Mouse (Mus musculus) CD4-positive, CD25-positive, alpha-beta regulatory T cell, adult 9 weeks (primary cell): ENCODE results near the gene Rnf212b. TPM values are rescaled to one million over a fixed set of nuclear protein-coding genes. Genes with fewer than 3 reads are reported as not detected.

Experiments used
- polyA plus RNA-seq: library from polyadenylated mRNA; unstranded; fragments of 100-300 nt; shearing (Covaris generic); gene quantifications from one replicate; pipeline ENCODE4 v1.2.1, GENCODE M21; 2017

Gene Rnf212b
- not detected for polyA plus RNA-seq

DNA sequence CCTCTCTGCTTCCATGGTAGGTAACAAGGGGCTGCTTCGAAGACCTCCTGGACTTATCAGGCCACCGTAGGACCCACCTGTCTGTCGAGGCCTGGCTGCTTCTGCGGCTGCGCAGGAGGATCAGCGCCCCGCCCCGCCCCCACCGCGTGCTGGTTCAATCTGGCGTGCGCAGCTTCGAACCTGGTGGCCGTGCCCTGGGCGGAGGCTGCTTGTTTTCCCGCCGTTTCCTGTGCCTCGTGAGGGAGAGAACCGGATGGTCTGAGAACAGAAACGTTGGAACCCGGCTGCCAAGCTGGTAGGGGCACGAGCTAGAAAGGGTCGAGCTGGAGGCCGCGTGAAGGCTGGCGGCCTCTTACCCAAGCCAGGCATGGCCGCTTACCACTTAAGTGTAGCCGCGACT is at the start of gene Rnf212b:
Rnf212b (plus strand) TSS at position 151 of the 400 bp plus-strand sequence.

DNA sequence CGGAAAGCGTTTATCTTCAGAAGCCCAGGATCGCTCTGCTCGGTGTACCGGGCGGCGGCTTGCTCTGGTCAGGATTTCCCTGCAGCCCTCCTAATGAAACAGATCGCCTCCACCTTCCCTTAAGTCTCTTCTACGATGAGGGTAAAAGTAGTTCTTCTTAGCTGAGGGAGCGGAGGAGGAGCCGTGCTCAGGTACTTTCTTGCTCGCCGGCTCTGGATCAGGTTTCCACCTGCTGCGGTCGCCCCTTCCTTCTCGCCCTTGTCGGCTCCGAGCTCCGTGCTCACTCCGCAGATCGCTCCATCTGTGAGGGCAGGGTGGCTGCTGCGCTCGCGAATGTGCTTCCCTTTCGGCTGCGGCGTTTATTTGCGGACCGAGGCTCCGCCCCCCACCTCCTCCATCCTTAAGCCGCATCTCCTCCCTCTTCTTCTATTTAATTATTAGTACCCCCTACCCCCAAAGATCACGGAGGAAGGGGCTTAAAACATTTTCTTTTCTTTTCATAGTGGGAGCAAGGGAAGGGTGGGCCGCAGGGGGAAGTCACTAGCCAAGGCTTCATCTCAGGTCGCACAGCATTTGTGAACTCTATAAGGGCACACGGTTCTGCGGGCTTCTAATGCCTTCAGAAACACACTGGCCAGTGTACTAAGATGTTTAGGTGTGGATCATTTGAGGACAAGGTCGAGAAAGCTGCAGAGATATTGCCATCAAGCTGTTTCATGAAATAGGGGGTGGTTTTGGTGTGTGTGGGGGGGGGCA is 32.2 kb upstream of the Rnf212b start, which contains the start of gene Slc7a8:
Slc7a8 (minus strand) TSS at position 337 of the 756 bp plus-strand sequence.

DNA sequence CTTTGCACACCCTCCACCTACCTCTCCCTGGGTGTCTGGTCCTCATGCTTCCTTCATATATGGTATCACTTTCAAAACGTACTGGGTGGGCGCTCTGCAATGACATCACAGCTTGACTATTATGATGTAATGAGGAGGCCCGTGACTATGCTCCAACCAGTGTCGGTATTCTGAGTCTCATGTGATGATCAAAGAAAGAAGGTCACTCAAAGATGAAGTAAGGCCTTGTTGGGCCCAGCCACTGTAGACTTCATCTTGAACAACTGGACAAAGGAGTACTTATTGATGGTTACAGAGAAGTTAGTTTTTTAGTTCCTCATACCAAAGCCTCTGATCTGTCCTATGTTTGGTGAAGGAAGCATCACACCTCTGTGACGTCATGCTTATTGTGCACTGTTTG is 56.9 kb downstream of the Rnf212b start, which contains the start of gene Homez:
Homez (minus strand) TSS at position 101 of the 400 bp plus-strand sequence.

DNA sequence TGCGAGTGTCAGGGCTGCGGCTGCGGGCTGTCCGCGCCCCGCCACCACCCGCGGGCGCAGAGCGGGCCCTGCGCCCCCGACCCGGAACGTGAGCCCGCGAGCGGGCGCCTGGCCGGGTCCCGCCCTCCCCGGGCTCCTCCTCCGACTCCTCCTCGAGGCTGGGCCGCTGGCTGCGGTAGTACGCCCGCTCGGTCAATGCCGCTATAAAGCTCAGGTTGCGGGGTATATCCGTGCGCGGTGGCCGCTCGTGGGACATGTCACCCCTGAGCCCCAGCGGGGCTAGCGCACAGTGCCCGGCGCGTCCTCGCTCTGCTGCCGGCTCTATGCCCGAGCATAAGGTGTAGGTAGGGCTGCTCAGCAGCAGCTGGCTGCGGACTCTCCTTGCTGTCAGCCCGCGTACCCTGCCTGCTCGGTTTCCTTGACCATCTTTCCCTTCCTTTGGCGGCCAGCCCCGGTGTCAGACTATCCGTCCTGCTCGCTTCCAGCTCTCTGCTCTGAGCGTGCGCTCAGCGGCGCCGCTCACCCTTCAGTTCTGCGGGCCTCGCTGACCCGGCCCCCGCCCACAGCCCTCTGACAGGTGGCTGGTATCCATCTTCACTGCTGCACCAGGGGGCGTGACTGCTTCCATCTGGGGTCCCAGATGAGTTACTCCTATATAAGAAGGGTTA is 63.2 kb downstream of the Rnf212b start, which contains the start of gene Ppp1r3e:
Ppp1r3e (minus strand) TSS at position 503 of the 668 bp plus-strand sequence.

DNA sequence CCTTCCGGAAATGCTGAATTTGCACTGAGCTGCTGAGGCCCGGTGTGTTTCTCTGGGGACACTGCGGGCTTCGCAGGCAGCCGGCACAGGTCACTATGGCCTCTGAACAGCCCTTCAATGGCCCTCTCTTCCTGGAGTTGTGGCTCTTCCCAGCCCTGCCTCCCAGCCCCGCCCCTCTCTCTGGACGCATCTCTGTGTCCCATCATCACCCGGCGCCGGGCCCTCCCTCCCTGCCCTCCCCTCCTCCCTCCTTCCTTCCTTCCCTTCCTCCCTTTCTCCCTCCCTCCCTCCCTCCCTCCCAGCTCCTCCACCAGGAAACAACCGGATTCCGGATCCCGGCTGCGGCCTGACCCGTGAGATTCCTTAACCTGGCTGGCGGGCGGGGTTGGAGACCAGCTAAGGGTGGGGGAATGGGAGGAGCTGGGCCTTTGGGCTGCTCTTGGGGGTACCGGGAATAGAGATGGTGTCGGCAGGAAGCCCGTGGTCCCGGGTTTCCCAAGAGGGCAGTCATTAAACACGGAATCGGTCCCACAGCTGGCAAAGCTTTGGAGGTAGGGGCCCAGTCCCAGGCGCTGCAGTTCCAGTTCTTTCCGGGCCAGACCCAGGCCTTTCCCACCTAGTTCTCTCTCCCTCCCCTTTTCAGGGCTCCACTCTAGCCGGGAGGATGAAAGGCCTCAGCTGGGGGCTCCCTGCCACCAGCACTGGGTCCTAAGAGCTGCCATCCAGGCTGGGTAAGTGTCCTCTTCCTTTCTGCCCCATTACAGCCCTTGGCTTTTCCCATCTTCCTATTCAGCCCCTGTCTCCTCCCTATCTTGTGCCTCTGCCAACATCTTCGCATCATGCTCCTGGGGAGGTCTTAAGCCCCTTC is 69.4 kb downstream of the Rnf212b start, which contains the start of the genes Bcl2l2 and Gm20521:
Bcl2l2 (plus strand) TSS at position 224 of the 868 bp plus-strand sequence.
Gm20521 (plus strand) TSS at position 288 of the 868 bp plus-strand sequence.

DNA sequence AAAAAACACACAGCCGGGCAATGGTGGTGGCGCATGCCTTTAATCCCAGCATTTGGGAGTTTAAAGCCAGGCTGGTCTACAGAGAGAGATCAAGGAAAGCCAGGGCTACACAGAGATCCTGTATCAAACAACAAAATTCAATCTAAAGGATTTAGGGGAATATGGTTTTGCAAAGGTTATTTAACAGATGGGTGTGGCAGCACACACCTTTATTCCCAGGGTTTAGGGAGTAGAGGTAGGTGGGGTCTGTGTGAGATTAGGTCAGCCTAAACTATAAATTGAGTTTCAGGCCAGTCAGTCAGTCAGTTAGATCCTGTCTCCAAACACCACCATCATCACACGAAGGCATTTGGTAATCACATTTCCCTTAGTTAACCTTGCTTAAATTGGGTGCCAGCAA is 78.3 kb downstream of the Rnf212b start, which contains the start of gene Pabpn1:
Pabpn1 (plus strand) TSS at position 301 of the 400 bp plus-strand sequence.

Other genes starting within 250 kb of the Rnf212b start
- gene Ajuba, start 236.6 kb upstream of the Rnf212b start, polyA plus RNA-seq: 0.16 TPM
- 3.0 TPM for gene 4931414P19Rik, start 208.1 kb upstream of the Rnf212b start, polyA plus RNA-seq
- gene Psmb5, start 196.1 kb upstream of the Rnf212b start, polyA plus RNA-seq: 280 TPM
- gene Psmb11, start 192.7 kb upstream of the Rnf212b start, polyA plus RNA-seq: 0.06 TPM
- not detected for gene Gm17606, start 173.2 kb upstream of the Rnf212b start, polyA plus RNA-seq
- gene Cdh24, start 172.8 kb upstream of the Rnf212b start, polyA plus RNA-seq: 0.46 TPM
- gene 1700123O20Rik, start 127.9 kb upstream of the Rnf212b start, polyA plus RNA-seq: 93.8 TPM
- gene Acin1, start 127.2 kb upstream of the Rnf212b start, polyA plus RNA-seq: 123 TPM
- gene Gm29776, start 115.3 kb upstream of the Rnf212b start, polyA plus RNA-seq: 0.38 TPM
- gene Cebpe, start 102.0 kb upstream of the Rnf212b start, polyA plus RNA-seq: not detected
- gene Slc7a8, start 32.2 kb upstream of the Rnf212b start, polyA plus RNA-seq: 0.24 TPM
- gene Homez, start 56.8 kb downstream of the Rnf212b start, polyA plus RNA-seq: 3.7 TPM
- 0.45 TPM for gene Ppp1r3e, start 63.4 kb downstream of the Rnf212b start, polyA plus RNA-seq
- gene Bcl2l2, start 69.2 kb downstream of the Rnf212b start, polyA plus RNA-seq: 0.31 TPM
- gene Gm20521, start 69.3 kb downstream of the Rnf212b start, polyA plus RNA-seq: 0.38 TPM
- 29.9 TPM for gene Pabpn1, start 78.4 kb downstream of the Rnf212b start, polyA plus RNA-seq
- gene Slc22a17, start 99.0 kb downstream of the Rnf212b start, polyA plus RNA-seq: 1.1 TPM
- gene Efs, start 112.0 kb downstream of the Rnf212b start, polyA plus RNA-seq: not detected
- gene Il25, start 118.6 kb downstream of the Rnf212b start, polyA plus RNA-seq: not detected
- not detected for gene Cmtm5, start 122.1 kb downstream of the Rnf212b start, polyA plus RNA-seq
- gene Myh6, start 152.8 kb downstream of the Rnf212b start, polyA plus RNA-seq: not detected
- gene Gm17428, start 162.8 kb downstream of the Rnf212b start, polyA plus RNA-seq: not detected
- gene Myh7, start 180.5 kb downstream of the Rnf212b start, polyA plus RNA-seq: not detected
- gene Ngdn, start 201.3 kb downstream of the Rnf212b start, polyA plus RNA-seq: 152 TPM